Mouse (Mus musculus): Measurements from ENCODE around the gene Ccdc174.

DNA sequence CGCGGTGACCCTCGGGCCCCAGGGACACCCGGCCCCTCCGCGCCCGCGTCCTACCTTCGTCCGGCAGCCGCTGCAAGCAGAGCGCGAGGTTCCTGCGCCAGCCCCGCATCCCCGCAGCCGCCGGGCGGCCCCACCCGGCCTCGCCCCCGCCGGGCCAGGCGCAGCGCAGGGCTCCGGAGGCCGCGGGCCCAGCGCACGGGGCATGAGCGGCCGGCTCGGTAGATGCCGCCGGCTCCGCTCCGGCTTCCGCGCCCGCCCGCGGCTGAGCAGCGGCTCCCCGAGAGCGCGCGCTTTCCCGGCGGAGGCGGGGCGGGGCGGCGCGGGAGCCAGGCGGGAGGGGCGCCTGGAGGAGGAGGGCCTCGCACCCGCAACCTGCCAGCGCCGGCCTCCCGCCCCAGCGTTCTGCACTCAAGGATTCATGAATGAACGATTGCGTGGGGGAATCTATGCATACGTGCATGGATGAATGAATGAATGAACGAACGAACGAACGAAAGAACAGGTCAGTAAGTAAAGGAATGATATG, 34.2 kb upstream of the Ccdc174 start:
- TF ChIP-seq GATA1 (IDR thresholded peaks at IDR 0.05; ENCODE audit: low read length) (no peak), TAL1 (IDR thresholded peaks at IDR 0.05; ENCODE audit: low read length) (no peak)

Data from erythroblast, embryonic 14.5 days (primary cell).